11 mouse cellular contexts compared by ENCODE assay signal in the genomic region with DNA sequence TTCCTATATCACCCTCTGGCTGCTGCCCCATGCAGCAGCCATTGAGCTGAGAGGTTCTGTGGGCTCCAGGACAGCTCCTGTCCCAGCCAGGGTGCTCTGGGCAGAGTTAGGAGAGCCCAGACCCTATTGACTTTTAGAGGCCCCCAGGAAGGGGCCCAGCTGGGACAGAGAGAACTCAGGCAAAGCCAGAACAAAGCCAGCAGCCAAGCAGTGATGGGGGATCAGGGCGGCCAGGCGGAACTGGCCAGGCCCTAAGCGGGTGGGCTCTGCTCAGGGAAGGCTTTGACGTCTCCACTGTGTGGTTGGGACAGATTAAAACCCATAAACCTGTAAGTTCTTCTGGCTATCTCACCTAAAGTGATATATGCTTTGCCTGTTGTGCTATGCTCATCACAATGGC. TPM values are rescaled to one million over a fixed set of nuclear protein-coding genes. Genes with fewer than 3 reads are reported as not detected.
DNase-seq lines count a peak whose midpoint lies in the region; ATAC-seq and TF ChIP-seq lines count a peak whose summit lies in the region.
"Had no signal": no experiment of that assay in that cellular context is flagged by ENCODE, and none has a peak within 500 bp of the region (broad histone marks: within the 10 kb centered on the region; RNA-seq: fewer than 3 reads in every experiment).

No protein-coding gene starts in this region.

- 0 out of 2 replicates have a peak overlapping the region, but pooled peaks have one; percentile 86 for H3K9ac ChIP-seq in heart, embryonic 15.5 days
- H3K9ac ChIP-seq in embryonic facial prominence, embryonic 13.5 days, result 0 out of 2 replicates have a peak overlapping the region, but pooled peaks have one; percentile 90
- no peak overlapping the region for H3K9ac ChIP-seq in hindbrain, postnatal 0 days (replicated peaks; ENCODE audit: low read length)
- peak overlapping the region; percentile 81 for H3K9ac ChIP-seq in midbrain, embryonic 13.5 days (replicated peaks)

- 71% methylated on average over 4 of the region's 4 CpGs for WGBS in heart, embryonic 15.5 days
- 50% methylated on average over 4 of the region's 4 CpGs for WGBS in embryonic facial prominence, embryonic 13.5 days
- 34% methylated on average over 4 of the region's 4 CpGs for WGBS in hindbrain, postnatal 0 days
- 8% methylated on average over 4 of the region's 4 CpGs for WGBS in midbrain, embryonic 13.5 days

- peaks cover 30% of the 10 kb centered on the region for H3K36me3 ChIP-seq in heart, embryonic 15.5 days
- H3K36me3 ChIP-seq in embryonic facial prominence, embryonic 13.5 days, result peaks cover 35% of the 10 kb centered on the region
- H3K36me3 ChIP-seq in hindbrain, postnatal 0 days (ENCODE audit: insufficient read depth, low read length), result peaks cover 2% of the 10 kb centered on the region; the same call in 1 of the 2 replicates
- peaks cover 20% of the 10 kb centered on the region for H3K36me3 ChIP-seq in midbrain, embryonic 13.5 days

- H3K4me2 ChIP-seq in heart, embryonic 15.5 days, result peak overlapping the region; percentile 97
- H3K4me2 ChIP-seq in embryonic facial prominence, embryonic 13.5 days, result peak overlapping the region; percentile 97
- peak overlapping the region; percentile 99 for H3K4me2 ChIP-seq in hindbrain, postnatal 0 days (ENCODE audit: low read depth, low read length)
- H3K4me2 ChIP-seq in midbrain, embryonic 13.5 days (replicated peaks), result peak overlapping the region; percentile 99

- H3K4me3 ChIP-seq in heart, embryonic 15.5 days, result peak overlapping the region; percentile 81
- peak overlapping the region; percentile 84; the same call in 1 of the 2 replicates for H3K4me3 ChIP-seq in embryonic facial prominence, embryonic 13.5 days
- H3K4me3 ChIP-seq in hindbrain, postnatal 0 days (ENCODE audit: low read length), result no peak overlapping the region
- peak overlapping the region; percentile 75 for H3K4me3 ChIP-seq in midbrain, embryonic 13.5 days (replicated peaks)

- no peak for DNase-seq in heart, adult 9 months (ENCODE audit: low spot score in 2 of 2)
- DNase-seq in hindbrain, postnatal 0 days (ENCODE audit: low spot score), result no peak
- no peak for DNase-seq in urinary bladder, postnatal 25 days (ENCODE audit: low spot score)
- DNase-seq in right cerebral cortex, postnatal 14 days, result no peak
- no peak for DNase-seq in thymus, postnatal 14 days
- DNase-seq: heart, postnatal 36 days had no signal

- TF ChIP-seq CTCF in hindbrain, postnatal 0 days (IDR thresholded peaks at IDR 0.05; ENCODE audit: low read depth), result no peak

- no peaks in the 10 kb centered on the region for H3K27me3 ChIP-seq in heart, embryonic 15.5 days
- peaks cover 6% of the 10 kb centered on the region; the same call in 1 of the 2 replicates for H3K27me3 ChIP-seq in embryonic facial prominence, embryonic 13.5 days
- H3K27me3 ChIP-seq in hindbrain, postnatal 0 days (ENCODE audit: insufficient read depth, low read length), result no peaks in the 10 kb centered on the region
- peaks cover 16% of the 10 kb centered on the region; the same call in 1 of the 2 replicates for H3K27me3 ChIP-seq in midbrain, embryonic 13.5 days

- H3K4me1 ChIP-seq in heart, embryonic 15.5 days (replicated peaks), result peaks cover 61% of the 10 kb centered on the region
- peaks cover 67% of the 10 kb centered on the region for H3K4me1 ChIP-seq in embryonic facial prominence, embryonic 13.5 days
- H3K4me1 ChIP-seq in hindbrain, postnatal 0 days (ENCODE audit: insufficient read depth, low read length), result peaks cover 23% of the 10 kb centered on the region
- peaks cover 71% of the 10 kb centered on the region for H3K4me1 ChIP-seq in midbrain, embryonic 13.5 days (replicated peaks)

- no peak overlapping the region for H3K27ac ChIP-seq in heart, embryonic 15.5 days
- no peak overlapping the region for H3K27ac ChIP-seq in embryonic facial prominence, embryonic 13.5 days
- no peak overlapping the region for H3K27ac ChIP-seq in hindbrain, postnatal 0 days
- H3K27ac ChIP-seq in midbrain, embryonic 13.5 days, result 0 out of 2 replicates have a peak overlapping the region, but pooled peaks have one; percentile 4

- no peaks in the 10 kb centered on the region for H3K9me3 ChIP-seq in heart, embryonic 15.5 days (replicated peaks)
- no peaks in the 10 kb centered on the region for H3K9me3 ChIP-seq in embryonic facial prominence, embryonic 13.5 days
- H3K9me3 ChIP-seq in hindbrain, postnatal 0 days (ENCODE audit: low read length), result no peaks in the 10 kb centered on the region
- no peaks in the 10 kb centered on the region for H3K9me3 ChIP-seq in midbrain, embryonic 13.5 days

- ATAC-seq in heart, embryonic 15.5 days (replicated peaks; ENCODE audit: insufficient number of reproducible peaks, insufficient read depth, low FRiP score, low read depth), result no peak
- no peak for ATAC-seq in embryonic facial prominence, embryonic 13.5 days (ENCODE audit: insufficient number of reproducible peaks, insufficient read depth, low FRiP score, low TSS enrichment, low read depth)
- ATAC-seq in hindbrain, postnatal 0 days, result no peak
- ATAC-seq in midbrain, embryonic 13.5 days, result no peak
- ATAC-seq: activated CD4-positive, CD25-positive, alpha-beta regulatory T cell, adult 4 months had no signal

RNA-seq across cellular contexts. Expression of a gene that starts 2.8 kb away (rescaled TPM):
- polyA plus RNA-seq in heart, embryonic 15.5 days (2015; fragmentation: Nextera tagmentation; extraction: Ambion mirVana), result 43.4 and 51.5 TPM in 2 replicates
- polyA plus RNA-seq in embryonic facial prominence, embryonic 13.5 days (2015; fragmentation: Nextera tagmentation; extraction: Ambion mirVana), result 43.8 and 46.6 TPM in 2 replicates
- total RNA-seq in hindbrain, postnatal 0 days (2014; rRNA removed), result 127 and 129 TPM in 2 replicates
- polyA plus RNA-seq in hindbrain, postnatal 0 days (2015; fragmentation: Nextera tagmentation; extraction: Ambion mirVana), result 33.8 and 34.1 TPM in 2 replicates
- polyA plus RNA-seq in midbrain, embryonic 13.5 days (2015; fragmentation: Nextera tagmentation; extraction: Ambion mirVana), result 17.0 and 21.7 TPM in 2 replicates

RNA-seq across cellular contexts. Expression of a gene that starts 7.9 kb away (rescaled TPM):
- polyA plus RNA-seq in heart, embryonic 15.5 days (2015; fragmentation: Nextera tagmentation; extraction: Ambion mirVana), result 4.9 and 7.2 TPM in 2 replicates
- 4.2 and 5.4 TPM in 2 replicates for polyA plus RNA-seq in embryonic facial prominence, embryonic 13.5 days (2015; fragmentation: Nextera tagmentation; extraction: Ambion mirVana)
- 11.8 and 12.3 TPM in 2 replicates for total RNA-seq in hindbrain, postnatal 0 days (2014; rRNA removed)
- polyA plus RNA-seq in hindbrain, postnatal 0 days (2015; fragmentation: Nextera tagmentation; extraction: Ambion mirVana), result 5.0 and 5.8 TPM in 2 replicates
- 4.9 and 5.3 TPM in 2 replicates for polyA plus RNA-seq in midbrain, embryonic 13.5 days (2015; fragmentation: Nextera tagmentation; extraction: Ambion mirVana)

RNA-seq across cellular contexts. Expression of a gene that starts 12.4 kb away (rescaled TPM):
- polyA plus RNA-seq in heart, embryonic 15.5 days (2015; fragmentation: Nextera tagmentation; extraction: Ambion mirVana), result 67.6 and 75.3 TPM in 2 replicates
- polyA plus RNA-seq in embryonic facial prominence, embryonic 13.5 days (2015; fragmentation: Nextera tagmentation; extraction: Ambion mirVana), result 115 and 118 TPM in 2 replicates
- total RNA-seq in hindbrain, postnatal 0 days (2014; rRNA removed), result 116 and 119 TPM in 2 replicates
- polyA plus RNA-seq in hindbrain, postnatal 0 days (2015; fragmentation: Nextera tagmentation; extraction: Ambion mirVana), result 123 and 129 TPM in 2 replicates
- polyA plus RNA-seq in midbrain, embryonic 13.5 days (2015; fragmentation: Nextera tagmentation; extraction: Ambion mirVana), result 108 and 109 TPM in 2 replicates

RNA-seq across cellular contexts. Expression of a gene that starts 16.6 kb away (rescaled TPM):
- 14.6 and 17.3 TPM in 2 replicates for polyA plus RNA-seq in heart, embryonic 15.5 days (2015; fragmentation: Nextera tagmentation; extraction: Ambion mirVana)
- 7.4 and 7.8 TPM in 2 replicates for polyA plus RNA-seq in embryonic facial prominence, embryonic 13.5 days (2015; fragmentation: Nextera tagmentation; extraction: Ambion mirVana)
- total RNA-seq in hindbrain, postnatal 0 days (2014; rRNA removed), result 2.9 and 4.8 TPM in 2 replicates
- 5.1 and 5.3 TPM in 2 replicates for polyA plus RNA-seq in hindbrain, postnatal 0 days (2015; fragmentation: Nextera tagmentation; extraction: Ambion mirVana)
- polyA plus RNA-seq in midbrain, embryonic 13.5 days (2015; fragmentation: Nextera tagmentation; extraction: Ambion mirVana), result 4.8 and 5.4 TPM in 2 replicates
- total RNA-seq: common myeloid progenitor, adult 5-6 weeks had no signal

RNA-seq across cellular contexts. Expression of a gene that starts 17.7 kb away (rescaled TPM):
- 75.5 and 89.9 TPM in 2 replicates for polyA plus RNA-seq in heart, embryonic 15.5 days (2015; fragmentation: Nextera tagmentation; extraction: Ambion mirVana)
- polyA plus RNA-seq in embryonic facial prominence, embryonic 13.5 days (2015; fragmentation: Nextera tagmentation; extraction: Ambion mirVana), result 88.9 and 104 TPM in 2 replicates
- total RNA-seq in hindbrain, postnatal 0 days (2014; rRNA removed), result 75.6 and 103 TPM in 2 replicates
- polyA plus RNA-seq in hindbrain, postnatal 0 days (2015; fragmentation: Nextera tagmentation; extraction: Ambion mirVana), result 94.7 and 95.0 TPM in 2 replicates
- polyA plus RNA-seq in midbrain, embryonic 13.5 days (2015; fragmentation: Nextera tagmentation; extraction: Ambion mirVana), result 83.7 and 96.9 TPM in 2 replicates
